Mouse (Mus musculus): ENCODE measurements around the gene Gm49322. TPM values are rescaled to one million over a fixed set of nuclear protein-coding genes. Genes with fewer than 3 reads are reported as not detected.
"Not testable (repeated sequence)": the region's sequence is repeated elsewhere in the genome, so short reads cannot be mapped to it uniquely, and the experiment has no call there.

Gene Gm49322
- total RNA-seq (2015) (0.54 TPM in 1 of 2 replicates, not detected in the other), total RNA-seq (2017) (0.15 and 0.89 TPM in 2 replicates)

DNA sequence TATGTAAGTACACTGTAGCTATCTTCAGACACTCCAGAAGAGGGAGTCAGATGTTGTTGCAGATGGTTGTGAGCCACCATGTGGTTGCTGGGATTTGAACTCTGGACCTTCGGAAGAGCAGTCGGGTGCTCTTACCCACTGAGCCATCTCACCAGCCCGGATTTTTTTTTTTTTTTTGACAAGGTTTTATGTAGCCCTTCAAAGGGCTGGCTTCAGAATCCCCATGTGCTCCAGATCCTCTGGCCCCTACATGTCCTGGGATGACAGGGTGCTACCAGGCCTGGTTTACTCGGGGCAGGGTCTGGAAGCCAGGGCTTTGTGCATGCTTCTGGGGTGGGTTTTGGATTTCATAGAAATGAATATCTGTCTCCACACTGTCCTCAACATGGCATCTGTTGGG is at the start of gene Gm49322:
Gene Gm49322, plus strand, starts transcription at position 301 of the 400 bp plus-strand sequence.
- ATAC-seq (ENCODE audit: poor library complexity, severe bottlenecking), result not testable (repeated sequence)

DNA sequence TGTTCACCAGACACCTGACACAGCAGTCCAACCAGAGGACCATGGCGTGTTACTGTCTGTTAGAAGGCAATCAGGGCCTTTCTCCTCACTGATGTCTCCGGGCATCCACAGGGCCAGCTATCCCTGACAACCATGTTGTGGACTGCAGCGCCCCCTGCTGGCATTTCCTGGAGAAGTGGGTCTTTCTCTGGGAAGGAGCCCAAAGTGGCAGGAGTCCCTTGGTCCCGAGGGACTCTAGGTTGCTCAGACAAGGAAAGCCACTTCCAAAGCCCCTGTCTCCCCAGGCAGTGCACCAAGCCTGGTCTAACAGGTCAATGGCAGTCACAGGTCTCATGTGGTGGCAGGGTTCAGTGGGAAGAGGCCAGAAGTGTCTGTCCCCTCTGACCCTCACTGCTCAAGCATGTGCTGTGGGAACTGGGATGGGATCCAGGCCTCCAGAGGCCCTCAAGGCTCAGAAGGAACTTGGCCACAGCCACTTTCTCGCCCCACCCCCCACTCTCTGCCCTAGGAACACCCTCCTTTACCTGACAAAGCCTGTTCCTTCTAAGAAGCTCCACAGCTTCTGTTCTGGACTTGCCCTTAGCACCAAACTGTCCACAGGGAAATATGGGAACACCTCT is 48.4 kb upstream of the Gm49322 start:
- no peak for ATAC-seq (ENCODE audit: poor library complexity, severe bottlenecking)

DNA sequence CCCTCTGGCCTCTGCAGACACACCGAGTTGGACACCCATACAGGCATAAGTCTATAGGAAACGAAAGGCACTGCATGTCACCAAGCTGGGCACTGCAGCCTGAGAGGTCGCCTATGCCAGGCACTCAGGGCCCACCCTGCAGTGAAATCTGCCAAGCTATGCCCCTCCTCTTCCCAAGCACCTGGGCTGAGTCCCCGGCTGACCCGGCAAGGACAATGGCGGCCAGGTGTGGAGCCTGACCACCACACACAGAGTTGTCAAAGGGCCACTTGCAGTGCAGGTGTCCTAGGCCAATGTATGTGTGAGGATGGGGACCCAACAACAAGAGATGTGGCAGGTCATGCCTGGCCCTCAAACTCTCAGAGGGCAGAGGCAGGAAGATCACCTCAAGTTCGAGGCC is 46.4 kb upstream of the Gm49322 start:
- no peak for ATAC-seq (ENCODE audit: poor library complexity, severe bottlenecking)

DNA sequence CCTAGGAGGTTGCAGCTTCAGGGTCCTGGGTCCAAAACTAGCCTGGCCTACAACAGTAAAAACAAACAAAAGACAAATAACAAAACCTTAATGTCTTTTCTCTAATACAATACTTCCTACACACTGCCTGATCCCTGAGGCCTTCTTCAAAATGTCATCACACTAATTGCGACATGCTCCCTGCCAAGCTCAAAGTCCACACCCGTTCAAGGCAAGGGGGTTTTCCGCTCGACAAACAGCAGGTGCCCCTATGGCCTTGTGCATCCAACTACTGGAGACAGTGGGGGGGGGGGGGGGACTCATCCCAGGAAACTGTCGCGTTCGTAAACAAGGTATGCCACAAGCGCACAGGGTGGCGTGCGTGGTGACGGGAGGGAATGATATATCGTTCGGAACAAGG is 45.2 kb upstream of the Gm49322 start:
- ATAC-seq (ENCODE audit: poor library complexity, severe bottlenecking), result no peak

DNA sequence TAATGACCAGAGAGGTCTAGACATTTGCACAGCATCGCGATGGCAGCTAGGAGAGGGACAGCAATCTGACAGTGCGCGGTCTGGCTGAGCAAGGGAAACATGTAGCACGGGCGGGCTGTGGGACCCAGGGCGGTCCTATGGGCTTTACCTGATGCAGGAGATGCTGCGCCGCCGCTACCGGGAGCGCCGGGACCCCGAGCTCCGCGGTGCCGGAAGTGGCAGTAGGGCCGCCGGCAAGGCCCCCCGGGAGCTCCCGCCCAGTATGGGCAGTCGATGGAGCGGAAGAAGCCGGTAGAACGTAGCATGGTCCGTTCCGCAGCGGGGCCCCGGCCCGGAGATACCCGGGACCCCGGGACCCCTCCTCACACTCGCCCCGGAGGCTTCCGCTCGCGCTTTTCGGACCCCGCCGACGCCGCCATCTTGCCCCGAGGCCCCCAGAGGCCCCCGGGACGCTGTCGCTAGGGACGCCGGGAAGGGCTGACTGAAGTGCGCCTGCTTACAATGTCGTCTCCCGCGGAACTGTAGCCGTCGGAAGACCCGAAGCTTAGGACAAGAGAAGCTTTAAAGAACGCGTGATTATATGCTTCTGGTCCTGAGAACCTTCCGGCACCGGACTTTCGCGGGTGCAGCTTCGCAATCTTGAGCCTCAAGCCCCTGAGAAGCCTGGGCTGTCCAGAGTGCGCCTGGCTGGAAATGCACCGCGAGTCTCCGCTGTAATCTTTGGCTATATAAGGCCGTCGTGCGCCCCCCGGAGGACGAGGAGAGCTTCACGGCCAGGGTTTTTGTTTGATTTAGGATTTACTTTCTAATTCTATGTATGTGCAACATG is 44.5 kb upstream of the Gm49322 start, which contains the start of gene Rexo1:
Gene Rexo1, minus strand, starts transcription at position 445 of the 829 bp plus-strand sequence.
- ATAC-seq (ENCODE audit: poor library complexity, severe bottlenecking), result peak; percentile 87

DNA sequence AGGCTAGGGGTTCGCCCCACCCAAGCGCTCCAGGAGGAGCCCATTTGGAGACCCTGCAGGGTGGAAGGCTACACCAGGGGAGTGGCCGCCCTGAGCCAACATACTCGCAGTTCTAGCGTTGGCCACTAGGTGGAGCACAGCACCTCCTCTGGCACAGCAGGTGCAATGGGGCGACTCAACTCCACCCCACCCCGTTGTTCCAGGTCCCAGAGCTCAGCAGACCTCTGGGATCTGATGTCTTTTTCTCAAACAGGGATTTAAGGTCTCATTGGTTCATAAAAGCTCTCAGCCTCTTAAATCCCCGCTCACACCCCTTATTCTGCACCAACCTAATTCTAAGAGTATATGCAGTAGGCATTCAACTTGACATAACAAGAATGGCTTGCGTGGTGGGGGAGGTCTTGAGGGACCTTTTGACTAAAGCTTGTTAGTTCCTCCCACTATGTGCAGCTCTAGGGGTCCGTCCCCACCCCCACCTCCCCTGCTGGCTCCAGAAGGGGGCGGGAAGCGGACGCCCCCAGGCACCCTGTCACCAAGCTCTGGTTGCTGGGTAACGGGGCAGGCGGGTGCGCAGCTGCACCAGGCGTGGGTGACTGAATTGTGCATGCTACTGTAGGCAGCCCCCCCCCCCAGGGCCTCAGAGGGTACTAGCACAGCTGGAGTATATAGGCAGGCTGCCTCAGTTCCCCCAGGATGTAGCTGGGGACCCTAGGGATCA is 39.3 kb upstream of the Gm49322 start:
- ATAC-seq (ENCODE audit: poor library complexity, severe bottlenecking), result peak; percentile 67

DNA sequence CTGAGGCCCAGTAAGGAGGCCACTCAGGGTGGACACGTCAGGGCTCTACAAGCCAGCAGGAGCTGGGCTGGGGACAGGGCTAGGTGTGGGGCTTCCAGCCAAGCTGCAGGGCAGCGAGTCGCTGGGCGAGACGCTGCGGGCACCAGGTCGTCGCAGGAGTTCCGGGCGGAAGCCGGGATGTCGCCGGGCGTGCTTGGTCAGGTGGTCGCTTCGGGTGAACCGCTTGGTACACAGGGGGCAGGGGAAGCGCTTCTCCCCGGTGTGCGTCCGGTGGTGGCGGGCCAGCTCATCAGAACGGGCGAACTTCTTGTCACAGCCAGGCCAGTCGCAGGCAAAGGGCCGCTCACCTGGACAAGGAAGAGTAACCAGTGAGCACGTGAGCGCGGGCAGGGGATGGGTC is 36.9 kb upstream of the Gm49322 start:
- ATAC-seq (ENCODE audit: poor library complexity, severe bottlenecking), result no peak

DNA sequence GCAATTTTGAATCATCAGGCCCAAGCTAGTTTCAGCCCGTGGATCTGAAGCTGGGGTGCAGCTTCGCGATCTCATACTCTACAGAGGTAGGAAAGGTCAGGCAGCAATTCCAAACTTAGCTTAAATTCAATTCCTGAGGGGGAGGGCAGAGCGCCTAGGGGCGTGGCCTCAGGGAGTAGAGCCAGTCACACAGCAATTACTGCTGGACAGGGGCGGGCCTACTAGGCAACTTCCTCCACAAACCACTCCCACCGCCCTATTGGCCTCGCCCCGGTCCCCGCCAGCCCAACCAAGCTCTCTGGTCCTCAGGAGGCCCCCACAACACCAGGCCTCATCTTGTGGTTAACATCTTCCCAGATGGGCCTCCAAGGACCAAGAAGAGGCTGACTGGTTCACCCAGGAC is 36.2 kb upstream of the Gm49322 start:
- peak; percentile 87 for ATAC-seq (ENCODE audit: poor library complexity, severe bottlenecking)

DNA sequence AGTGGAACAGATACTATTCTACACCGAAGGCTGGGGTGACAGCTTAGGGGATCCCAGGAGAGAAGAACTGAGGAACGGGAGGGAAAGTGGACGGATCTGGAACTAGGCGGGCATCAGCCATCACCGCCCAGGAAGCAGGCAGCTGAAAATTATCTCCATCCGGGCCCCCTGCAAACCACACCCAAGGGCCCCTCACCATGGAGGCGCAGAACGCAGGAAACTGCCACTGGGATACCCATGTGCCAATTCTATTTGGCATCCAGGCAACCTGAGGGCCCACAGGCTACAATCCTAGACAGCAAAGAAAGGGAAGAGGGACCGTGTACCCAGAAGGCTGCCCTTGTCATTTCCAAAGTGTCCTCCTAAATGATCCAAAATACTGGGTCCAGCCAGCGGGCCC is 35.4 kb upstream of the Gm49322 start:
- ATAC-seq (ENCODE audit: poor library complexity, severe bottlenecking), result no peak

DNA sequence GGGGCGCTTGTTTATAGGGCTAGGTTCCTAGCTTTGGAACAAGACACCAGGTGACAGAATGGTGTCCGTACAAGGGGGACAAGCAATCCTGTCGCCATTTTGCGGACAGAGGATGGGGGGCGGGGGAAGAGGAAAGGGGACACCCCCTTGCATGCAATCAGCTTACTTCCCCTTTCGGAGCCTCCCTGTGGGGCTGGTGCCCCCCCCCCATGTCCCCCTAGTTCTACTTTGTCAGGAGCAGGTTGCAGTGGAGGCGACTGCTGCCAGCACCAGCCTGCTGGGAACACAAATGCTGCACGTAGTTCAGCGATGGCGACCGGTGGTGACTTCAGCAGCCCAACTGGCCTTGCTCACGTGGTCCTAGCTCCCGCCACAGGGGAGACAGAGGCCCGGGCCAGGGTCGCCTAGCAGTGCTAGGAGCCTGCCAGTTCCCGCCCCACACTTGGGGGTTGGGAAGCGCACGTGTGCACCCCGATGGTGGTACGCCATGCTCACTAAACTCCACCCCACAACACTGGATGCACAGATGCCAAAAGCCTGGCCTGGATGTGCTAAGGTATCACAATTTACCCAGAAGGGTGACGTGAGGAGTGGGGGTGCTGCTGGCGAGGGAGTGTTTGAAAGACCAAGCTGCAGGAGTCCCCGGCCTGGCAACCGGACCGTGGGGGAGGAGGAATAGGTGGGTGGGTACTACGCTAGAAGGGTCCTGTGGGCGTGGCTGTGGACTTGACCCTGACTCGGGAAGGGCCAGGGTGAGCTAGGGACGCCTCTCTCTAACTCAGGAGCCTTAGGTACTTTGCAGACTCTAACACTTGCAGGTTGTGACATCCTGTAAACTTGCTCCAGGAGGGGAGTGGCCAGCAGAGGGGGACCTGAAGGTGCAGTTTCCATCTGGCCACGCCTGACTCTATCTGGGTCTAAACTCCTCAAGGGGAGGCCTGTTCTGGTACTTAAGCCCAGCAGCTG is 34.7 kb upstream of the Gm49322 start:
- ATAC-seq (ENCODE audit: poor library complexity, severe bottlenecking), result peak; percentile 27

DNA sequence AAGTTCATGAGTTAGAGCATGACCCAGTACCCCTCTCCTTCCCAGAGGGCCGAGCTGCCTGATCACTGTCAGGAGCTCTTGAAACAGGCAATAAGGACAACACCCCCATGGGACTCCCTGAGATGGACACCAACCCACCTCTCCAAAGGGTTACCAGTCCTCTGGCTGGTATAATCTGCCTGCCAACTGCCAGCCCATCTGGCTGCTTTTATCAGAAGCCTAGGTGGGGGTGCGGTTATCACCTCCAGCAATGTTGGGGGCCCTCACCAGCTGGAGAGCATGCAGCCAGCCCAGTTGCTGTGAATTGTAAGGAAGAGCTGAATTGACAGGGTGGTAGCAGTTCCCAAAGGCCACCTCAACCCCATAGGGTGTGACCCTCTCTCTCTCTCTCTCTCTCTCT is 33.3 kb upstream of the Gm49322 start:
- ATAC-seq (ENCODE audit: poor library complexity, severe bottlenecking), result no peak

DNA sequence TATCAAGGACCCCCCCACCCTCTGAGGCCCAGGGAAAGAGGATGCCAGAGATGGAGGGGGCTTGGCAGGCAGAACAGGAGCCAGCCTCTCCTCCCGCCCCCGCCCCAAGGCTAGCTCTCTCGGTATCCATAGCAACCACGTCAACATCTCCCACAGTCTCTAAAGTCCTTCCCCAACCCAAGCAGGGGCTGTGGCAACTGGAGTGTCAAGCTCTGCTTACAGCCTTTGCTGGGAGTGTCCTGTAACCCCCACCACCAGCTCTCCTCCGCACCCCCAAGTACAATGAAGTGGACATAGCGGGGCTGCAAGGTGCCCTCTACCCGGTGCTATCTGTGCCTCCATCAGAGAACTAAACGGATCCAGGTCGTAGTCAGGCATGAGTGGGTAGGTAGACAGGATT is 31.9 kb upstream of the Gm49322 start:
- no peak for ATAC-seq (ENCODE audit: poor library complexity, severe bottlenecking)

DNA sequence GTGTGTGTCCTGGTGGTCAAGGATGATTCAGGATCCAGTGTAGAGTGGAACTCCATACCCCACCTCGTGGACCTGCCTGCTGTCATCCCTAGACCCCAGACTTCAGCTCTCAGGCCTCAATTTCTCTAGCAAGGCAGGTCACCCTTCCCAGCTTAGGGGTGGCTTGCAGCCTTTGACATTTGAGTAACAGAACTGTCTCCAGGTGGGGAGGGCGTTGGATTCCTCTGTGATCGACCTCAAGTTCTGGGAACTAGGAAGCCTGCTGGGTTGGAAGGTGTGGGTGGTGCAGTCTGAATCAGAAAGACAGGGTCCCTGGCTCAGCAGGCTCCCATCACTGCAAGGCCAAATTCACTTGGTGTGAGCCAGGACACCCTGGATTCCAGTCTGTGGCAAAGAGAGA is 30.9 kb upstream of the Gm49322 start:
- ATAC-seq (ENCODE audit: poor library complexity, severe bottlenecking), result no peak

DNA sequence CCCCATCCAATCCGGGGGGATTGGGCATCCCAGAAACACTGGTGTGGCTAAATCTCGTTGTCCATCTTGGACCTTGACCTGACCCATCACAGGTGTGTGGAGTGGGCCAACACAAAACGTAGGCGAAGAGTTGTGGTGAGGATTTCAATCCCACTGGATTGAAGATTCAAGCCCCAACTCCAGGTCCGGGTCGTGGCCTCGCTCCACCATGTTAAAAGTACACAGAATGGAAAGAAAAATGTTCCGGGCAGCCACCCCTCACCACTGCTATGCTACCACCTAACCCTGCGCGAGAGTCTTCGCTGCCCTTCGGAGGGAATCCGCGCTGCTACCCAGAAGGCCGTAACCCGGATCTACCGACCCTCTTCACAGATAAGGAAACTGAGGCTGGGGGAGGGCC is 29.9 kb upstream of the Gm49322 start:
- ATAC-seq (ENCODE audit: poor library complexity, severe bottlenecking), result no peak

DNA sequence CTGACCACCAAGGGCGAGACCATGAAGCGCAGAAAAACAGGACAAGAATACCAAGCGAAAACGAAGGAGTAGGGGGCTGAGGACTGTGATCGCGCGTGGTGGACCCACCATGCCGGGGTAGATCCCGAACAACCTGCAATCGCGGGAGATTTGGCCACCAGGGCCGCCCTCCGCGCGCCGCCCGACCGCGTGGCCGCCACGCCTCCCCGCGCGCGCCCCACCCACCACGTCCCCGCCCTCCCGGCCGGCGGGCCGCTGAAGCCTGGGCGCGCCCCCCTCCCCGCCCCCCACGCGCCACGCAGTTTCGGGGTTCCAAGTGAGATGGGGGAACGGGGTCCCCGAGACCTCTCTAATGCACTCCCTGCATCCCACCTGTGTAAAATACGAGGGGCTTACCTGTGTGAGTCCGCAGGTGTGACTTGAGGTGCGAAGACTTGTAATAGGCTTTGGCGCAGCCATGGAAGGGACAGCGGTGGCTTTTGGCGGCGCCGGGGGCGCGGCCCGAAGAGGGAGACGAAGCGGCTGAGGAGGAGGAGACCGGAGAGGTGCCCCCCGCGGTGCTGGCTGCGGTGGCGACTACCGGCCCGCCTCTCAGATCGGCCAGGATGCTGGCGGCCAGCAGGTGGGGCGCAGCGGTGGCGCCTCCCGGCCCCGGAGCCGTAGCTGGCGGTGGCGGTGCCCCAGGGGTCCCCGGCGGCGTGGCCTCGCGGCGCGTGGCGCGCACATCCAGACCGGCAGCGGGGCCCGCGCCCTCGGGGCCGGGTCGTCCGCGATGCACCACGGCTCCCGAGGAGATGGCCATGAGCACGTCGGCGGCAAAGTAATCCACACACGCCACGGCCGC is 29.2 kb upstream of the Gm49322 start:
- no peak for ATAC-seq (ENCODE audit: poor library complexity, severe bottlenecking)

DNA sequence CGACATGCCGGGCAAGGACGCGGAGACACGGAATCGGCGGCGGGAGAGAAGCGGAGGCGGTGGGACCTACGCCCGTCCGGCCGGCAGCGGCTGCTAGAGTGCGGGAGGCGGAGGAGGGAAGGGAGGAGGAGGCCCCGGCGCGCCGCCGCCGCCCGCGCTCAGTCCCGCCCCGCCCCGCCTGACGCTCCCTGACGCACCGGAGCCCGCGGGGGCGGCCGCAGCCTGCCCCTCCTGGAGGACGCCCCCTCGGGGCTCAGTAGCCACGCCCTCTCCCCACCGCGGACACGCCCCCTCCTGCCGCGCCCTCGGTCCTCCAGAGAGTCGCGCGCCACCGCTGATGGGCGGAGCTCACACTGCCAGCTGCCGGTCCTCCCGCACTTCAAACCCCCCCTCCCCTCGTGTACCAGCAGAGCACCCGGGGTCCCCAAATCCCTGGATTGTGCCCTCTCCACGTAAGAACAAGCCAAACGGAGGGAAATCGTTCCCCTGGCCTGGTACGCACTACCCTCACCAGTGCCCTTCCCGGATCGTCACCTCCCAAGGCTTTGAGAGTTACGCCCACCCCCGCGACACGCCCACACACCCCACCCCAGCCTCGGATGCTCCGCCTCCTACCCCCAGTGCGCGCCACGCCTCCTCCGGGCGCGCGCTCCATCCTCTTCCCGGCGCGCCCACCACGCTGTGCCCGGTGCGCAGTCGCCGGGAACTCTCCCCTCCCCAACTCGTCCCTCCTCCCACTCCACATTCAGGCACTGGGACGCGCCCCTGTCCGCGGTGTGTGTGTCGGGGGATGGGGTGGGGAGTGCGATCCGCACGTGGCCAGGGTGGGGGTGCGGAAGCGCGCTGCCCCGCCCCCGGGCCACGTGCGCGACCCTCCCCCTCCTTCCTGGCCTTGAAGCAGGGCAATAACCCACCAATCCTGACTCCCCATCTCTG is 28.4 kb upstream of the Gm49322 start, which contains the start of gene Klf16:
Gene Klf16, minus strand, starts transcription at position 127 of the 936 bp plus-strand sequence.
- peak; percentile 83 for ATAC-seq (ENCODE audit: poor library complexity, severe bottlenecking)

DNA sequence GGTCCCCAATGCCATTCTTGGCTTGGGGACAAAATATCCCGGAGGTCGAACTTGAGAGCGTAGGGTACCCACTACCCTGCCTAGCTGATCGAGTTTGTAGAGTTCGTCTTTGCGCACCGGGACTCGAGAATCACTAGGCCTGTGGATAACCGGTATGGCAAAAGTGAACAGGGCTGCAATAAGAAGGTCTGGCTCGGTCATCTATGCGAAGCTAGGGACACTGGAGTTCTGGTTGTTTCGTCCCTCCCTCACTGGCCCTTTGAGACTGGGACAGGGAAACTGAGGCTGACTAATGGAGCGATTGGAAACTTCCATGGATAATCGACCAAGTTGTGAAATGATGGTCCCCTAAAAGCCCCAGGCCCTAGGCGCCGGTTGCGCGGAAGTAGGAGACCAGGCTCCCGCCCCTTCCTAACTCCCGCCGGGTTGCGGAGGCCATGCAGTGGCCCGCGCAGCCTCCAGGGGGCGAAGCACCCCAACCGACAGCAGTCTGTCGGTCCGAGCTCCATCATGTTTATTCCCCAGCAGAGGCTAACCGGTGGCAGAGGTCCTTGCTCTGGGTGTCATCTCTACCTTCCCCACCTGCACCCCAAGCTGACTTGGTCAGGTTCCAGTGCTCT is 27.6 kb upstream of the Gm49322 start:
- peak; percentile 66 for ATAC-seq (ENCODE audit: poor library complexity, severe bottlenecking)

DNA sequence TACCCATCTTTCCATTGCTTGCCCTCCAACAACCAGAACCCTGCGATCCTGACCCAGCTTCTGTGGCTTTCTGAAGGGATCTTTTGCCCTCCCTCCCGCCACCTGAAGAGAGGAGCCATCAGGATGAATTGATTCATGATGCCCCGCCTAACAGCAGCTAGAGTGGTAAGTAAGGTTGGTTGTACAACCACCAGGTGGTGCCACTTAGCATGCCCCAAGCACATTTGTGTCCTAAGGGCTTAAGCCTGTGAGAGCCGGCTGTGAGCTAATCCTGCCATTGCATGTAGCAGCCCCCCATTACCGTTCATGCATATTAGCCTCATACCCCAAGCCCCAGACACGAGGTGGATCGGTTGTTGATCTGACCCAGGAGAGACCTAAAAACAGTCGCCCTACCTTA is 26.9 kb upstream of the Gm49322 start:
- ATAC-seq (ENCODE audit: poor library complexity, severe bottlenecking), result 0 out of 2 replicates have a peak, but pooled peaks have one; percentile 17
